Mouse (Mus musculus): ENCODE measurements at regions not wholly inside any gene's neighbourhood (a gene's known extent, or its start where the extent isn't known, plus 50 kb on each side); places are given as distances from the start of the nearest gene placed in this dataset.

DNA sequence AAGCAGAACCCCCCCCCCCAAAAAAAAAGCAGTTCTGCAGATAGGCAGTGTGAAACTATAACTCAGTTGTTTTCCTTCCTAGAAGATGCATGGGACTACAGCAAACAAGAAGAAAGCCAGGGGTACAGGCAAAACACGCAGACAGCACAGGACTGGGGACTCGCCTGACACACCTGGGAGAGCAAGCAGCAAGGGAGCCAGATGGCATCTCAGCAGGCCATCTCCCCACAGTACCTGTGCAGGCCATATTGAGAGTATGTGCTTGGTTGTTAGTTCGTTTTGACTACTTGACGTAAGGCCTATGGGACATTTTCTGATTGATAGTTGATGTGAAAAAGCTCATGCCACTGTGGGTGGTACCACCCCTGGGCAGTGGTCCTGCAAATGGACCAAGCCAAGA is 113.4 kb upstream of the Hes1 start:
- no peak for TF ChIP-seq POLR2A (IDR thresholded peaks at IDR 0.05; ENCODE audit: borderline replicate concordance, control insufficient read depth, low read depth, low read length)
- TF ChIP-seq CTCF (IDR thresholded peaks at IDR 0.05; ENCODE audit: control insufficient read depth, insufficient read depth, low read length): no peak
